Mouse (Mus musculus): ENCODE results near the gene Stac.

Stac gene

DNA sequence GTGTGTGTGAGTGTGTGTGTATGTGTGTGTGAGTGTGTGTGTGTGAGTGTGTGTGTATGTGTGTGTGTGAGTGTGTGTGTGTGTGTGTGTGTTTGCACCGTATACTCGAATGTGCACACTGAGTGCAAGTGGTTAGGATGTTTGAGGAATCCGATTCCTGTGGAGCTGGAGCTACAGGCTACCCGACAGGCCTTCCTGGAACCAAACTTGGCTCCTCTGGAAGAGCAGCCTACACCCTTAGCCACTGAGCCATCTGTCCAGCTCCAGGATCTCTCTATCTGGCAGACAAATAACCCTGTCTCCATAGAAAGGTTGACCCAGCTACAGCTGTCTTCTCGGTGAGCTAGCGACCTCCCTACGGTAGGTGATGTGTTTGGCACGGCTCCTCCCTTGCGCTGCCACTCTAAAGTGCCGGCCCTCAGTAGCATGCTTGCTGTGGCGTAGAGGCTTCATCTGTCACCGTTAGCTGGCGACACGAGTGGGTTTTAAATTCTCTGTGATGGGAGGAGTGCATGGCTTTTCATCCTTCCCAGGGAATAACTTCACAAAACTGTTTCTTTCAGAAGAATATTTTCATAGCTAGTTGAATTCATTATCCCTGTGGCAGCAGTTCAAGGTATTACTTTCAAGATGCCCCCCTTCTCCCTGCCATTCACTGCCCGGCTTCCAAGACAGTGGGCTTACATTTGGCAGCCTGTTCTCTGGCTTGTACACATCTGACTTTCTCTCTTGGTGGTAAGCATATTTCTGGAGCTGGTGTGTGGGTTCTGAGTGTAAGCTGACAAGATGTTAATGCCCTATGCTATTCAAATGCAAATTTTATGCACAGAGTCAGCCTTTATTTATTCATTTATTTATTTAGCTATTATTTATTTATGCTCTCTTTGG is 175.3 kb downstream of the Stac start:
- DNase-seq (ENCODE audit: low spot score): no peak
